Mouse (Mus musculus): ENCODE data around the gene Vsig10. TPM values are rescaled to one million over a fixed set of nuclear protein-coding genes. Genes with fewer than 3 reads are reported as not detected.

Vsig10 gene
- total RNA-seq, 1 experiment from 2014 or later, result 5.2 TPM

Other genes starting within 250 kb of the Vsig10 start
- 88.9 to 99.4 TPM (median 95.5 TPM) in 3 replicates for gene Suds3, start 203.0 kb upstream of the Vsig10 start, total RNA-seq (2017)
- gene Taok3, start 199.0 kb upstream of the Vsig10 start, total RNA-seq (2017), result 81.6 to 108 TPM (median 90.0 TPM) in 3 replicates
- 23.5 to 34.1 TPM (median 27.5 TPM) in 3 replicates for gene Pebp1, start 31.5 kb upstream of the Vsig10 start, total RNA-seq (2017)
- 35.9 to 42.1 TPM (median 41.8 TPM) in 3 replicates for gene Wsb2, start 38.2 kb downstream of the Vsig10 start, total RNA-seq (2017)
- gene Rfc5, start 70.0 kb downstream of the Vsig10 start, total RNA-seq (2017), result 15.1 to 31.7 TPM (median 16.8 TPM) in 3 replicates
- gene Ksr2, start 94.9 kb downstream of the Vsig10 start, total RNA-seq (2017), result 0.19 TPM in 1 of 3 replicates, not detected in the others

Measured in monocyte, adult 5-6 weeks (primary cell).